9 mouse cellular contexts compared by ENCODE assay signal in the genomic region with DNA sequence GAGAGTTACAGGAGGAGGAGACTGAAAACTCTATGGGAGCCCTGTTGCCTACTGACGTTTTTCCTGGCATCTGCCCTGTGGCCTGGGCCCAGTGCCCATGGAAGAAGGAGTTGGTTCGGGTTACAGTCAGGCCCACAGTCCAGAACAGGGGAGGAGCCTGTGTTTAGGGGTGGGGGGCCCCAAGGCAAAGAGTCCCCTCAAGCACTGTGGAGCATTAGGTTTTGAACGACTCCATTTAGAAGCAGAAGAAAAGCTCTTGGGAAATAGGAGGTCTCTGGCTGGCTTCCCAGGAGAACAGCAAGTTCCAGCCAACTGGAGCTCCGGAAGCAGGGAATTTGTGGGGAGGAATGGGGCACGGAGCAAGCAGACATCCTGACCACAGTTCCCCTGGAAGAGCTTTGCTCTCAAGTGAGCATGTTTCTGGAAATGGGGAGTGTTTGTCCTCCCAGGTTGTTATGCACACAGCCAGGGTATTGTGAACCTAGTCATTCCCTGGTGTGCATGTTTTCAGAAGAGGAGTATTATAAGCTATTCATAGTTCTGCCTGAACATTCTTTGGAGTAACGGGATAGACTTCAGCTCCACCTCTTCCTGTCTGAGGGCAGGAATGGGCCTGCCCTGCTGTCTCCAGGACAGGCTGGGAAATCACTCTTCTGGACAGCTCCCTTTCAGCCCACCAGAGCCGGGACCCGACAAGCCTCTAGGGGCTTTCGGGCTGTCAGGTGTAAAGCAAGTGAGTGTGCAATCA. TPM values are rescaled to one million over a fixed set of nuclear protein-coding genes. Genes with fewer than 3 reads are reported as not detected.
A peak's percentile ranks its signal among the peaks of the same experiment; 100 is the strongest.
DNase-seq lines count a peak whose midpoint lies in the region; ATAC-seq and TF ChIP-seq lines count a peak whose summit lies in the region.
"Had no signal": no experiment of that assay in that cellular context is flagged by ENCODE, and none has a peak within 500 bp of the region (broad histone marks: within the 10 kb centered on the region; RNA-seq: fewer than 3 reads in every experiment).

No protein-coding gene starts in this region.

- H3K27ac ChIP-seq in liver, adult 2 months (replicated peaks; ENCODE audit: insufficient read depth, low read depth, low read length), result peak overlapping the region; percentile 79
- H3K27ac ChIP-seq in liver, embryonic 12.5 days, result no peak overlapping the region
- peak overlapping the region; percentile 93 for H3K27ac ChIP-seq in embryonic facial prominence, embryonic 13.5 days
- H3K27ac ChIP-seq in heart, adult 2 months, result peak overlapping the region; percentile 95
- H3K27ac ChIP-seq: macrophage had no signal

- peaks cover 5% of the 10 kb centered on the region; the same call in 1 of the 2 replicates for H3K4me1 ChIP-seq in liver, adult 2 months (ENCODE audit: control insufficient read depth, insufficient read depth, low read length)
- peaks cover 8% of the 10 kb centered on the region; the same call in 1 of the 2 replicates for H3K4me1 ChIP-seq in liver, embryonic 12.5 days
- H3K4me1 ChIP-seq in embryonic facial prominence, embryonic 13.5 days, result peaks cover 50% of the 10 kb centered on the region
- peaks cover 5% of the 10 kb centered on the region for H3K4me1 ChIP-seq in heart, adult 2 months (ENCODE audit: control insufficient read depth, insufficient read depth, low read length)

- H3K4me2 ChIP-seq in liver, embryonic 12.5 days, result no peak overlapping the region
- peak overlapping the region; percentile 30 for H3K4me2 ChIP-seq in embryonic facial prominence, embryonic 13.5 days

- TF ChIP-seq EP300 in heart, adult 2 months (IDR thresholded peaks at IDR 0.05; ENCODE audit: insufficient read depth, low read depth, low read length), result peak; percentile 87

- no peaks in the 10 kb centered on the region for H3K9me3 ChIP-seq in liver, embryonic 12.5 days (replicated peaks)
- no peaks in the 10 kb centered on the region for H3K9me3 ChIP-seq in embryonic facial prominence, embryonic 13.5 days

- no peaks in the 10 kb centered on the region for H3K36me3 ChIP-seq in liver, adult 2 months (ENCODE audit: control insufficient read depth, insufficient read depth, low read length)
- H3K36me3 ChIP-seq in liver, embryonic 12.5 days, result no peaks in the 10 kb centered on the region
- H3K36me3 ChIP-seq in embryonic facial prominence, embryonic 13.5 days, result no peaks in the 10 kb centered on the region
- H3K36me3 ChIP-seq in heart, adult 2 months (ENCODE audit: control insufficient read depth, insufficient read depth, low read length), result peaks cover 2% of the 10 kb centered on the region; the same call in 1 of the 2 replicates

- TF ChIP-seq CTCF in liver, adult 2 months (IDR thresholded peaks at IDR 0.05; ENCODE audit: low read depth, low read length), result no peak
- TF ChIP-seq CTCF in heart, adult 2 months (IDR thresholded peaks at IDR 0.05), result 0 out of 2 replicates have a peak, but pooled peaks have one; percentile 15

- 3% methylated on average over 9 of the region's 9 CpGs for WGBS in liver, adult 2 months
- WGBS in liver, embryonic 12.5 days (ENCODE audit: insufficient replicate concordance), result 27% methylated on average over 9 of the region's 9 CpGs
- WGBS in embryonic facial prominence, embryonic 13.5 days, result 20% methylated on average over 9 of the region's 9 CpGs
- 4% methylated on average over 9 of the region's 9 CpGs for WGBS in heart, adult 2 months

- no peak for TF ChIP-seq POLR2A in liver, adult 2 months (IDR thresholded peaks at IDR 0.05; ENCODE audit: extremely low read depth, insufficient read depth, low read length)
- TF ChIP-seq POLR2A in heart, adult 2 months (IDR thresholded peaks at IDR 0.05; ENCODE audit: insufficient read depth, low read depth, low read length), result peak; percentile 75

- no peak for ATAC-seq in liver, embryonic 12.5 days
- ATAC-seq in embryonic facial prominence, embryonic 13.5 days (ENCODE audit: insufficient number of reproducible peaks, insufficient read depth, low FRiP score, low TSS enrichment, low read depth), result peak; percentile 95

- H3K4me3 ChIP-seq in liver, adult 2 months (ENCODE audit: insufficient read depth, low read depth, low read length), result peak overlapping the region; percentile 19
- H3K4me3 ChIP-seq in liver, embryonic 12.5 days, result no peak overlapping the region
- no peak overlapping the region; the same call in 1 of the 2 replicates for H3K4me3 ChIP-seq in embryonic facial prominence, embryonic 13.5 days
- peak overlapping the region; percentile 42 for H3K4me3 ChIP-seq in heart, adult 2 months

- peak overlapping the region; percentile 7 for H3K9ac ChIP-seq in liver, adult 2 months (ENCODE audit: low read depth, low read length)
- no peak overlapping the region for H3K9ac ChIP-seq in liver, embryonic 12.5 days
- no peak overlapping the region for H3K9ac ChIP-seq in embryonic facial prominence, embryonic 13.5 days
- H3K9ac ChIP-seq in heart, adult 2 months (ENCODE audit: low read depth, low read length), result peak overlapping the region; percentile 48

- peak; percentile 86 for DNase-seq in liver, adult 2 months (ENCODE audit: extremely low read depth, low read depth, low spot score)
- peak; percentile 87 to 91 for DNase-seq in heart, adult 2 months
- DNase-seq in kidney, adult 18-20 months, result peak; percentile 84
- DNase-seq in left cerebral cortex, postnatal 25 days (ENCODE audit: low spot score in 2 of 2), result peak; percentile 74 to 87
- peak; percentile 35 for DNase-seq in neural tube, embryonic 10.5 days (ENCODE audit: extremely low spot score, low spot score)
- DNase-seq in urinary bladder, adult 2 months (ENCODE audit: low spot score), result peak; percentile 43

- intact Hi-C loops in heart, adult 2 months (cut with DNase I), result loop anchor here (1.0 to 2.0 kb wide), 3 partner anchors 28 to 64 kb away; a partner anchor contains a TSS
- intact Hi-C loops in left cerebral cortex, postnatal 25 days (cut with DNase I), result loop anchor here (1.0 kb wide), 1 partner anchor 28 kb away; a partner anchor contains a TSS

- no peaks in the 10 kb centered on the region for H3K79me2 ChIP-seq in liver, adult 2 months (ENCODE audit: control insufficient read depth, insufficient read depth, low read length)
- H3K79me2 ChIP-seq in heart, adult 2 months (replicated peaks; ENCODE audit: control insufficient read depth, insufficient read depth, low read length), result no peaks in the 10 kb centered on the region

- no peaks in the 10 kb centered on the region for H3K27me3 ChIP-seq in liver, adult 2 months (ENCODE audit: control insufficient read depth, insufficient read depth, low read length)
- H3K27me3 ChIP-seq in liver, embryonic 12.5 days (replicated peaks), result peaks cover 19% of the 10 kb centered on the region
- H3K27me3 ChIP-seq in embryonic facial prominence, embryonic 13.5 days, result no peaks in the 10 kb centered on the region
- no peaks in the 10 kb centered on the region for H3K27me3 ChIP-seq in heart, adult 2 months (ENCODE audit: control insufficient read depth, insufficient read depth, low read length)

RNA-seq across cellular contexts. Expression of a gene that starts 28.2 kb away (rescaled TPM):
- total RNA-seq in liver, adult 2 months (2014; rRNA removed), result 4.9 and 6.6 TPM in 2 replicates
- 4.5 and 6.6 TPM in 2 replicates for polyA plus RNA-seq in liver, adult 2 months (2012; rRNA removed)
- 18.3 and 18.6 TPM in 2 replicates for polyA plus RNA-seq in liver, embryonic 12.5 days (2016; fragmentation: Nextera tagmentation; extraction: Ambion mirVana)
- polyA plus RNA-seq in embryonic facial prominence, embryonic 13.5 days (2015; fragmentation: Nextera tagmentation; extraction: Ambion mirVana), result 55.0 and 60.6 TPM in 2 replicates
- 10 to 100 TPM; 31.7 to 37.9 TPM for total RNA-seq in heart, adult 2 months (2021)
- polyA plus RNA-seq in heart, adult 2 months (2012; rRNA removed), result 12.7 and 17.2 TPM in 2 replicates
- 10 to 100 TPM; 86.2 to 93.4 TPM for total RNA-seq in left cerebral cortex, postnatal 25 days (2021)
- polyA plus RNA-seq in urinary bladder, adult 2 months (2012; rRNA removed), result 21.7 and 21.8 TPM in 2 replicates

Comparison
In these comparisons a context has a peak if more than half of its experiments do, and no peak if none do; other contexts are left out.
1. H3K4me3 ChIP-seq: peak in liver, adult 2 months (single experiment) and heart, adult 2 months (single experiment); none in liver, embryonic 12.5 days (single experiment) and embryonic facial prominence, embryonic 13.5 days (single experiment).
2. H3K9ac ChIP-seq: peak in liver, adult 2 months (single experiment) and heart, adult 2 months (single experiment); none in liver, embryonic 12.5 days (single experiment) and embryonic facial prominence, embryonic 13.5 days (single experiment).
3. DNase-seq: peak in every context shown above with its lines; median percentile 89 in heart, adult 2 months; 86 in liver, adult 2 months; 84 in kidney, adult 18-20 months; 80 in left cerebral cortex, postnatal 25 days; 43 in urinary bladder, adult 2 months; 35 in neural tube, embryonic 10.5 days.